Mouse (Mus musculus) hematopoietic multipotent progenitor cell, adult 10-12 weeks (in vitro differentiated cells): ENCODE measurements around the gene Timp2. TPM values are rescaled to one million over a fixed set of nuclear protein-coding genes. Genes with fewer than 3 reads are reported as not detected.

ENCODE experiments used
- polyA plus RNA-seq: library from polyadenylated mRNA; stranded (reverse); fragments of >175 nt; gene quantifications from 2 replicates; pipeline ENCODE4 v1.2.3, GENCODE M21; 2012; ENCODE audit warnings: low replicate concordance

The Timp2 gene
- 17.7 and 32.9 TPM in 2 replicates for polyA plus RNA-seq

GRCm38 (mm10) chr11:118355640-118356039 is at the start of gene Timp2:
Timp2 (minus strand) TSS chr11:118355740.

GRCm38 (mm10) chr11:118401760-118402280 is 46.3 kb upstream of the Timp2 start, which contains the start of gene Lgals3bp:
Lgals3bp (minus strand) TSS chr11:118402092.

GRCm38 (mm10) chr11:118342400-118342981 is 13.0 kb downstream of the Timp2 start, which contains the start of gene Cep295nl:
Cep295nl (minus strand) TSS chr11:118342500.

GRCm38 (mm10) chr11:118289999-118290889 is 65.3 kb downstream of the Timp2 start, which contains the start of gene Usp36:
Usp36 (minus strand) TSS chr11:118290244.

Other genes with a start within 250 kb of the Timp2 start
- 0.21 and 0.43 TPM in 2 replicates for gene Dnah17, start 225.1 kb downstream of the Timp2 start, polyA plus RNA-seq
- 80.6 and 83.8 TPM in 2 replicates for gene Cyth1, start 107.1 kb downstream of the Timp2 start, polyA plus RNA-seq
- 42.8 and 45.5 TPM in 2 replicates for gene Usp36, start 65.5 kb downstream of the Timp2 start, polyA plus RNA-seq
- 1.0 TPM in 1 of 2 replicates, not detected in the other for gene Cep295nl, start 13.2 kb downstream of the Timp2 start, polyA plus RNA-seq
- 48.5 and 48.8 TPM in 2 replicates for gene Lgals3bp, start 46.4 kb upstream of the Timp2 start, polyA plus RNA-seq
- gene Cant1, start 63.3 kb upstream of the Timp2 start, polyA plus RNA-seq, result 73.2 and 151 TPM in 2 replicates
- 0.07 and 0.33 TPM in 2 replicates for gene C1qtnf1, start 72.5 kb upstream of the Timp2 start, polyA plus RNA-seq
- gene Engase, start 121.1 kb upstream of the Timp2 start, polyA plus RNA-seq, result 23.2 and 23.5 TPM in 2 replicates